Mouse (Mus musculus) megakaryocyte, embryonic 14.5 days (primary cell): ENCODE data around the gene Stx11. TPM values are rescaled to one million over a fixed set of nuclear protein-coding genes. Genes with fewer than 3 reads are reported as not detected.

ENCODE experiments used
- H3K27me3 ChIP-seq: replicated peaks from 2 replicates; pipeline ENCODE3; 2012; ENCODE audit warnings: inconsistent platforms
- H3K36me3 ChIP-seq: replicated peaks from 2 replicates; pipeline ENCODE3; 2012; ENCODE audit warnings: low read length, inconsistent platforms, mixed read lengths
- H3K4me1 ChIP-seq: 2 replicates; pipeline ENCODE4 v1.6.1; 2012; ENCODE audit warnings: inconsistent platforms
- H3K4me3 ChIP-seq: replicated peaks from 2 replicates; pipeline ENCODE3; 2012; ENCODE audit warnings: moderate library complexity, mild to moderate bottlenecking, inconsistent platforms
- H3K9me3 ChIP-seq: 2 replicates; pipeline ENCODE4 v1.6.1; 2012; ENCODE audit warnings: inconsistent platforms
- FLI1 ChIP-seq: IDR thresholded peaks from 2 replicates; pipeline ENCODE4 v1.6.1; 2012; ENCODE audit warnings: low read length, inconsistent platforms, mixed read lengths
- GATA1 ChIP-seq: IDR thresholded peaks from 3 replicates; pipeline ENCODE4 v1.6.1; 2012; ENCODE audit warnings: mixed read lengths, low read length, inconsistent platforms, borderline replicate concordance
- polyA plus RNA-seq: library from polyadenylated mRNA; stranded (reverse); fragments of >175 nt; gene quantifications from 2 replicates; pipeline ENCODE4 v1.2.3, GENCODE M21; 2012; ENCODE audit warnings: low replicate concordance; ENCODE audit not compliant: insufficient read depth

Gene Stx11
- polyA plus RNA-seq, 1 experiment: 81.5 TPM

- H3K27me3 ChIP-seq: no peaks in the 10 kb centered on the region
- H3K4me1 ChIP-seq: peaks cover 58% of the 10 kb centered on the region
- no peak for TF ChIP-seq GATA1
- no peak for TF ChIP-seq FLI1
- peaks cover 34% of the 10 kb centered on the region for H3K36me3 ChIP-seq
- H3K4me3 ChIP-seq: peak overlapping the region; percentile 78
- peaks cover 2% of the 10 kb centered on the region for H3K9me3 ChIP-seq
Observed at GRCm38 (mm10) chr10:12936079-12936478, 28.0 kb downstream of the Stx11 start.

- no peak for TF ChIP-seq FLI1
- no peak for TF ChIP-seq GATA1
- H3K9me3 ChIP-seq: no peaks in the 10 kb centered on the region
- peaks cover 29% of the 10 kb centered on the region for H3K36me3 ChIP-seq
- no peaks in the 10 kb centered on the region for H3K27me3 ChIP-seq
- H3K4me3 ChIP-seq: no peak overlapping the region
- H3K4me1 ChIP-seq: peaks cover 60% of the 10 kb centered on the region
Observed at GRCm38 (mm10) chr10:12935575-12935974, 28.5 kb downstream of the Stx11 start.

- Histone ChIP-seq H3K9me3 (no peaks in the 10 kb centered on the region), H3K36me3 (no peaks in the 10 kb centered on the region), H3K4me3 (no peak overlapping the region)
Observed at GRCm38 (mm10) chr10:12931492-12932400, 32.4 kb downstream of the Stx11 start.

GRCm38 (mm10) chr10:12930351-12930905 is 33.7 kb downstream of the Stx11 start:
- H3K36me3 ChIP-seq: no peaks in the 10 kb centered on the region
- H3K9me3 ChIP-seq: no peaks in the 10 kb centered on the region
- no peak overlapping the region for H3K4me3 ChIP-seq
- H3K4me1 ChIP-seq: peaks cover 60% of the 10 kb centered on the region
- H3K27me3 ChIP-seq: no peaks in the 10 kb centered on the region
- TF ChIP-seq GATA1 (no peak), FLI1 (no peak)

More at GRCm38 (mm10) chr10:12931492-12932400, 32.4 kb downstream of the Stx11 start:
- no peaks in the 10 kb centered on the region for H3K27me3 ChIP-seq
- peaks cover 64% of the 10 kb centered on the region for H3K4me1 ChIP-seq
- no peak for TF ChIP-seq GATA1
- no peak for TF ChIP-seq FLI1

GRCm38 (mm10) chr10:12929857-12930174 is 34.3 kb downstream of the Stx11 start:
- Histone ChIP-seq H3K27me3 (no peaks in the 10 kb centered on the region), H3K4me3 (peak overlapping the region; percentile 64), H3K36me3 (no peaks in the 10 kb centered on the region), H3K4me1 (peaks cover 55% of the 10 kb centered on the region), H3K9me3 (no peaks in the 10 kb centered on the region)
- TF ChIP-seq GATA1 (no peak), FLI1 (no peak)

GRCm38 (mm10) chr10:12929149-12929856 is 34.8 kb downstream of the Stx11 start:
- Histone ChIP-seq H3K36me3 (no peaks in the 10 kb centered on the region), H3K4me3 (peak overlapping the region; percentile 64), H3K27me3 (no peaks in the 10 kb centered on the region), H3K4me1 (peaks cover 55% of the 10 kb centered on the region), H3K9me3 (no peaks in the 10 kb centered on the region)
- no peak for TF ChIP-seq FLI1
- no peak for TF ChIP-seq GATA1

- H3K4me3 ChIP-seq: no peak overlapping the region
- TF ChIP-seq GATA1: no peak
- no peak for TF ChIP-seq FLI1
- H3K4me1 ChIP-seq: peaks cover 60% of the 10 kb centered on the region
- H3K27me3 ChIP-seq: no peaks in the 10 kb centered on the region
- no peaks in the 10 kb centered on the region for H3K9me3 ChIP-seq
- H3K36me3 ChIP-seq: no peaks in the 10 kb centered on the region
Observed at GRCm38 (mm10) chr10:12928193-12928592, 35.9 kb downstream of the Stx11 start.

- peaks cover 40% of the 10 kb centered on the region for H3K4me1 ChIP-seq
- no peaks in the 10 kb centered on the region for H3K36me3 ChIP-seq
- TF ChIP-seq FLI1: no peak
- TF ChIP-seq GATA1: no peak
- H3K4me3 ChIP-seq: peak overlapping the region; percentile 95
- no peaks in the 10 kb centered on the region for H3K9me3 ChIP-seq
- no peaks in the 10 kb centered on the region for H3K27me3 ChIP-seq
Observed at GRCm38 (mm10) chr10:12922574-12923353, 41.3 kb downstream of the Stx11 start.

GRCm38 (mm10) chr10:12922077-12922573 is 42.0 kb downstream of the Stx11 start:
- TF ChIP-seq GATA1: no peak
- no peak for TF ChIP-seq FLI1
- H3K4me3 ChIP-seq: peak overlapping the region; percentile 95
- peaks cover 40% of the 10 kb centered on the region for H3K4me1 ChIP-seq
- no peaks in the 10 kb centered on the region for H3K9me3 ChIP-seq
- H3K27me3 ChIP-seq: no peaks in the 10 kb centered on the region
- H3K36me3 ChIP-seq: no peaks in the 10 kb centered on the region
